Mouse (Mus musculus): ENCODE measurements around the gene Cct4.

Cct4 gene

GRCm38 (mm10) chr11:22973599-22973998 lies 16.7 kb upstream of the Cct4 start:
- CTCF ChIA-PET, result interaction anchor here in 1 of 4 experiments (0.6 kb wide), 1 partner anchor 149 kb away, joined by 5 read pairs; no protein-coding TSS in a partner anchor
- POLR2A ChIA-PET, result interaction anchor here in 3 of 4 experiments (0.5 to 7.8 kb wide), 15 partner anchors 8 to 1393 kb away, joined by 3 to 94 read pairs (median 4); partner anchors contain the start of genes Cct4 (in 2 of the 3), Commd1 (in 2 of the 3), Fam161a (in 2 of the 3) and Gm28048 (in 2 of the 3)

- ChIA-PET POLR2A (interaction anchor here in 1 of 4 experiments (1.6 kb wide), 1 partner anchor 12 kb away, joined by 8 read pairs; the partner anchor contains the start of gene Cct4), CTCF (no interaction called here)
Observed at GRCm38 (mm10) chr11:22978215-22978614, 12.1 kb upstream of the Cct4 start.

- CTCF ChIA-PET, result no interaction called here
- POLR2A ChIA-PET, result interaction anchor here in 1 of 4 experiments (1.6 kb wide), 1 partner anchor 12 kb away, joined by 8 read pairs; the partner anchor contains the start of gene Cct4
Observed at GRCm38 (mm10) chr11:22978711-22979110, 11.6 kb upstream of the Cct4 start.

- ChIA-PET CTCF (no interaction called here), POLR2A (interaction anchor here in 3 of 4 experiments (1.1 to 6.6 kb wide), 6 partner anchors 9 to 351 kb away, joined by 3 to 91 read pairs (median 14); partner anchors contain the start of genes Cct4 (in 3 of the 3) and Zrsr1 (in 1 of the 3))
Observed at GRCm38 (mm10) chr11:22979221-22979620, 11.1 kb upstream of the Cct4 start.

GRCm38 (mm10) chr11:22981041-22981440 lies 9.3 kb upstream of the Cct4 start:
- POLR2A ChIA-PET, result interaction anchor here (0.9 to 6.6 kb wide), 14 partner anchors 8 to 375 kb away, joined by 3 to 91 read pairs (median 10); partner anchors contain the start of genes Cct4 (in 3 of the 4), Zrsr1 (in 2 of the 4) and Xpo1 (in 1 of the 4)
- CTCF ChIA-PET, result interaction anchor here in 1 of 4 experiments (0.5 kb wide), 1 partner anchor 189 kb away, joined by 3 read pairs; no protein-coding TSS in a partner anchor

- ChIA-PET POLR2A (interaction anchor here (0.7 to 19.1 kb wide), 24 partner anchors 9 to 361 kb away, joined by 3 to 427 read pairs (median 6); partner anchors contain the start of genes Cct4 (in 4 of the 4), Fam161a (in 2 of the 4), Zrsr1 (in 2 of the 4) and Xpo1 (in 1 of the 4)), CTCF (interaction anchor here in 3 of 4 experiments (0.5 to 1.5 kb wide), 8 partner anchors 9 to 190 kb away, joined by 3 to 15 read pairs (median 3); partner anchors contain the start of gene Cct4 (in 1 of the 3))
Observed at GRCm38 (mm10) chr11:22981543-22981950, 8.8 kb upstream of the Cct4 start.

GRCm38 (mm10) chr11:22981984-22982757 lies 8.1 kb upstream of the Cct4 start, which contains the start of the genes Gm28048 and Commd1:
Gene Gm28048, minus strand, starts transcription at chr11:22982090.
Gene Commd1, minus strand, starts transcription at chr11:22982382.
- CTCF ChIA-PET, result interaction anchor here in 3 of 4 experiments (0.6 to 1.5 kb wide), 10 partner anchors 8 to 1855 kb away, joined by 3 to 15 read pairs (median 4); partner anchors contain the start of gene Cct4 (in 1 of the 3)
- POLR2A ChIA-PET, result interaction anchor here (0.6 to 19.1 kb wide), 32 partner anchors 8 to 684 kb away, joined by 3 to 427 read pairs (median 5); partner anchors contain the start of genes Cct4 (in 4 of the 4), Fam161a (in 3 of the 4), Zrsr1 (in 2 of the 4) and Ahsa2 (in 1 of the 4)

GRCm38 (mm10) chr11:22982846-22983245 lies 7.5 kb upstream of the Cct4 start:
- ChIA-PET POLR2A (interaction anchor here (0.6 to 19.1 kb wide), 20 partner anchors 8 to 515 kb away, joined by 3 to 427 read pairs (median 8); partner anchors contain the start of genes Cct4 (in 4 of the 4), Fam161a (in 3 of the 4), Zrsr1 (in 2 of the 4) and Ahsa2 (in 1 of the 4)), CTCF (interaction anchor here in 1 of 4 experiments (0.6 to 1.5 kb wide), 5 partner anchors 12 to 1856 kb away, joined by 3 to 6 read pairs (median 4); no protein-coding TSS in a partner anchor)

GRCm38 (mm10) chr11:22985510-22985909 lies 4.8 kb upstream of the Cct4 start:
- CTCF ChIA-PET, result interaction anchor here in 1 of 4 experiments (0.6 kb wide), 1 partner anchor 185 kb away, joined by 3 read pairs; no protein-coding TSS in a partner anchor
- POLR2A ChIA-PET, result interaction anchor here (0.9 to 19.1 kb wide), 11 partner anchors 8 to 680 kb away, joined by 3 to 427 read pairs (median 3); partner anchors contain the start of genes Cct4 (in 1 of the 4), Fam161a (in 1 of the 4), Pex13 (in 1 of the 4) and Pus10 (in 1 of the 4)

- POLR2A ChIA-PET, result interaction anchor here (0.6 to 19.1 kb wide), 13 partner anchors 12 to 575 kb away, joined by 3 to 427 read pairs (median 4); partner anchors contain the start of genes Fam161a (in 2 of the 4) and Zrsr1 (in 1 of the 4)
- CTCF ChIA-PET, result interaction anchor here in 1 of 4 experiments (1.0 kb wide), 1 partner anchor 137 kb away, joined by 3 read pairs; no protein-coding TSS in a partner anchor
Observed at GRCm38 (mm10) chr11:22987357-22987756, 3.0 kb upstream of the Cct4 start.

GRCm38 (mm10) chr11:22989786-22990185 lies 533 bp upstream of the Cct4 start:
- ChIA-PET POLR2A (interaction anchor here (0.5 to 19.1 kb wide), 63 partner anchors 8 to 1275 kb away, joined by 3 to 427 read pairs (median 5); partner anchors contain the start of genes Commd1 (in 4 of the 4), Fam161a (in 4 of the 4), Gm28048 (in 4 of the 4) and Xpo1 (in 3 of the 4)), CTCF (interaction anchor here in 1 of 4 experiments (1.8 to 2.1 kb wide), 2 partner anchors 18 to 20 kb away, joined by 5 to 6 read pairs; partner anchors contain the start of gene Fam161a)

- CTCF ChIA-PET, result interaction anchor here in 1 of 4 experiments (0.6 to 2.1 kb wide), 2 partner anchors 16 to 1096 kb away, joined by 3 to 5 read pairs; partner anchors contain the start of gene Fam161a
Observed at GRCm38 (mm10) chr11:22991218-22991835, 1.0 kb downstream of the Cct4 start.

GRCm38 (mm10) chr11:22994271-22994670 lies 4.0 kb downstream of the Cct4 start:
- ChIA-PET CTCF (no interaction called here), POLR2A (interaction anchor here in 3 of 4 experiments (1.0 to 19.1 kb wide), 7 partner anchors 10 to 262 kb away, joined by 3 to 427 read pairs (median 44); partner anchors contain the start of genes Fam161a (in 3 of the 3), Commd1 (in 2 of the 3), Gm28048 (in 2 of the 3) and Xpo1 (in 1 of the 3))

More at GRCm38 (mm10) chr11:22991218-22991835, 1.0 kb downstream of the Cct4 start:
- POLR2A ChIA-PET, result interaction anchor here (0.6 to 19.1 kb wide), 92 partner anchors 9 to 674 kb away, joined by 3 to 427 read pairs (median 5); partner anchors contain the start of genes Commd1 (in 4 of the 4), Fam161a (in 4 of the 4), Gm28048 (in 4 of the 4) and Xpo1 (in 3 of the 4)

GRCm38 (mm10) chr11:22995461-22995860 lies 5.1 kb downstream of the Cct4 start:
- POLR2A ChIA-PET, result interaction anchor here in 3 of 4 experiments (1.6 to 19.1 kb wide), 5 partner anchors 8 to 292 kb away, joined by 4 to 427 read pairs (median 70); partner anchors contain the start of genes Fam161a (in 3 of the 3), Commd1 (in 1 of the 3) and Gm28048 (in 1 of the 3)
- CTCF ChIA-PET, result no interaction called here

- CTCF ChIA-PET, result interaction anchor here in 1 of 4 experiments (0.5 to 0.6 kb wide), 2 partner anchors 10 to 18 kb away, joined by 7 read pairs; no protein-coding TSS in a partner anchor
- POLR2A ChIA-PET, result interaction anchor here in 3 of 4 experiments (0.8 to 19.1 kb wide), 9 partner anchors 6 to 257 kb away, joined by 3 to 427 read pairs (median 7); partner anchors contain the start of genes Fam161a (in 3 of the 3), Cct4 (in 2 of the 3), Commd1 (in 1 of the 3) and Gm28048 (in 1 of the 3)
Observed at GRCm38 (mm10) chr11:22998308-22998707, 8.0 kb downstream of the Cct4 start.

GRCm38 (mm10) chr11:23005276-23005675 lies 15.0 kb downstream of the Cct4 start:
- POLR2A ChIA-PET, result interaction anchor here in 3 of 4 experiments (0.6 to 14.0 kb wide), 14 partner anchors 12 to 283 kb away, joined by 3 to 427 read pairs (median 4); partner anchors contain the start of genes Cct4 (in 2 of the 3), Commd1 (in 1 of the 3) and Gm28048 (in 1 of the 3)
- CTCF ChIA-PET, result interaction anchor here in 1 of 4 experiments (0.5 kb wide), 1 partner anchor 9 kb away, joined by 3 read pairs; no protein-coding TSS in a partner anchor
